Mouse (Mus musculus) heart, postnatal 0 days (tissue): ENCODE results near the gene Eif3d.

Source experiments
- CTCF ChIP-seq: IDR thresholded peaks from 2 replicates; pipeline ENCODE4 v1.5.1; 2016; ENCODE audit warnings: antibody characterized with exemption, control low read depth, low read depth
- EP300 ChIP-seq: IDR thresholded peaks from 2 replicates; pipeline ENCODE4 v1.6.1; 2016; ENCODE audit warnings: antibody characterized with exemption, low read depth

GRCm38 (mm10) chr15:77919441-77919840 is 51.2 kb downstream of the Eif3d start:
- TF ChIP-seq CTCF: no peak
- no peak for TF ChIP-seq EP300
